Mouse (Mus musculus) stomach, postnatal 0 days (tissue): ENCODE measurements at regions not wholly inside any gene's neighbourhood (a gene's known extent, or its start where the extent isn't known, plus 50 kb on each side); places are given as distances from the start of the nearest gene placed in this dataset.

ENCODE experiments used
- ATAC-seq: fragments of 200-750 bp; cut with Nextera tagmentation; 2 replicates; pipeline ENCODE4 v1.8.0; 2017; ENCODE audit not compliant: low FRiP score, low TSS enrichment
- DNase-seq: peaks from one replicate; pipeline ENCODE4 v3.0.0-alpha.2; 2016; ENCODE audit warnings: low spot score
- H3K27ac ChIP-seq: fragments of 300-500 bp; sonication (generic); replicated peaks from 2 replicates; pipeline ENCODE4 v1.5.1; 2014; ENCODE audit warnings: mild to moderate bottlenecking, control low read depth
- H3K27me3 ChIP-seq: fragments of 300-500 bp; sonication (generic); 2 replicates; pipeline ENCODE4 v1.6.1; 2014; ENCODE audit warnings: low read length; ENCODE audit not compliant: control insufficient read depth, insufficient read depth
- H3K36me3 ChIP-seq: fragments of 300-500 bp; sonication (generic); 2 replicates; pipeline ENCODE4 v1.6.1; 2014; ENCODE audit warnings: low read length, mixed read lengths; ENCODE audit not compliant: control insufficient read depth, insufficient read depth
- H3K4me1 ChIP-seq: fragments of 300-500 bp; sonication (generic); replicated peaks from 2 replicates; pipeline ENCODE4 v1.6.1; 2014; ENCODE audit warnings: antibody characterized with exemption; ENCODE audit not compliant: control insufficient read depth, insufficient read depth
- H3K4me2 ChIP-seq: fragments of 300-500 bp; sonication (generic); replicated peaks from 2 replicates; pipeline ENCODE4 v1.6.1; 2014; ENCODE audit warnings: low read depth, mild to moderate bottlenecking, control low read depth, moderate library complexity
- H3K4me3 ChIP-seq: fragments of 300-500 bp; sonication (generic); 2 replicates; pipeline ENCODE4 v1.5.1; 2014; ENCODE audit warnings: low read depth, low read length, control low read depth
- H3K9ac ChIP-seq: fragments of 300-500 bp; sonication (generic); 2 replicates; pipeline ENCODE4 v1.6.1; 2014; ENCODE audit warnings: mild to moderate bottlenecking, low read length, control low read depth, mixed read lengths
- H3K9me3 ChIP-seq: fragments of 300-500 bp; sonication (generic); 2 replicates; pipeline ENCODE4 v1.6.1; 2016; ENCODE audit warnings: low read length; ENCODE audit not compliant: control insufficient read depth
- CTCF ChIP-seq: IDR thresholded peaks from 2 replicates; pipeline ENCODE4 v1.5.1; 2016; ENCODE audit warnings: antibody characterized with exemption, low read depth, mild to moderate bottlenecking, moderate library complexity
- EP300 ChIP-seq: optimal IDR thresholded peaks from 2 replicates; pipeline ENCODE3; 2016; ENCODE audit warnings: antibody characterized with exemption
- whole genome bisulfite sequencing: fragments of 180-500 bp; shearing (Covaris S2); extraction: QIAGEN DNeasy Blood & Tissue Kit; methylation state at CpG from one replicate; pipeline ENCODE4 v1.1.7; 2014; 5-methylcytosine and 5-hydroxymethylcytosine counted together

- H3K36me3 ChIP-seq: no peaks in the 10 kb centered on the region
- TF ChIP-seq EP300: no peak
- no peak for TF ChIP-seq CTCF
- no peak overlapping the region for H3K4me3 ChIP-seq
- ATAC-seq (no peak), DNase-seq (no peak)
- H3K4me1 ChIP-seq: no peaks in the 10 kb centered on the region
- H3K9ac ChIP-seq: no peak overlapping the region
- H3K9me3 ChIP-seq: no peaks in the 10 kb centered on the region
- H3K27ac ChIP-seq: no peak overlapping the region
- no peak overlapping the region; the same call in 1 of the 2 replicates for H3K4me2 ChIP-seq
- no peaks in the 10 kb centered on the region for H3K27me3 ChIP-seq
- 33% methylated on average over 19 of the region's 19 CpGs for whole genome bisulfite sequencing
These were observed 71.1 kb upstream of the Fndc3b start for GRCm38 (mm10) chr3:27782056-27782765.

- no peaks in the 10 kb centered on the region for H3K4me1 ChIP-seq
- no peaks in the 10 kb centered on the region for H3K9me3 ChIP-seq
- no peaks in the 10 kb centered on the region for H3K36me3 ChIP-seq
- no peak for ATAC-seq
- no peaks in the 10 kb centered on the region for H3K27me3 ChIP-seq
- no peak overlapping the region for H3K27ac ChIP-seq
- H3K9ac ChIP-seq: no peak overlapping the region
- 70% methylated on average over 7 of the region's 7 CpGs for WGBS
- TF ChIP-seq CTCF: no peak
- no peak for TF ChIP-seq EP300
- no peak overlapping the region for H3K4me2 ChIP-seq
- H3K4me3 ChIP-seq: no peak overlapping the region
- no peak for DNase-seq
These were observed 68.8 kb upstream of the Fndc3b start for GRCm38 (mm10) chr3:27779892-27780291.

GRCm38 (mm10) chr3:27777751-27778150 is 66.6 kb upstream of the Fndc3b start:
- H3K27me3 ChIP-seq: no peaks in the 10 kb centered on the region
- H3K27ac ChIP-seq: no peak overlapping the region
- H3K9me3 ChIP-seq: no peaks in the 10 kb centered on the region
- H3K4me1 ChIP-seq: no peaks in the 10 kb centered on the region
- no peak overlapping the region for H3K4me2 ChIP-seq
- H3K36me3 ChIP-seq: no peaks in the 10 kb centered on the region
- H3K4me3 ChIP-seq: no peak overlapping the region
- H3K9ac ChIP-seq: no peak overlapping the region
- ATAC-seq (peak; percentile 59; the same call in 1 of the 2 replicates), DNase-seq (no peak)
- TF ChIP-seq EP300 (no peak), CTCF (no peak)
- 78% methylated on average over 6 of the region's 6 CpGs for WGBS

- TF ChIP-seq CTCF (no peak), EP300 (no peak)
- Histone ChIP-seq H3K4me3 (no peak overlapping the region), H3K9me3 (no peaks in the 10 kb centered on the region), H3K4me1 (no peaks in the 10 kb centered on the region), H3K4me2 (no peak overlapping the region), H3K27me3 (no peaks in the 10 kb centered on the region), H3K9ac (no peak overlapping the region), H3K27ac (no peak overlapping the region), H3K36me3 (no peaks in the 10 kb centered on the region)
- DNase-seq (no peak), ATAC-seq (no peak)
- WGBS: 90% methylated on average over 3 of the region's 3 CpGs
These were observed 62.1 kb upstream of the Fndc3b start for GRCm38 (mm10) chr3:27773176-27773575.

- TF ChIP-seq EP300: no peak
- TF ChIP-seq CTCF: no peak
- no peaks in the 10 kb centered on the region for H3K27me3 ChIP-seq
- H3K9me3 ChIP-seq: no peaks in the 10 kb centered on the region
- 84% methylated on average over 5 of the region's 5 CpGs for WGBS
- H3K4me3 ChIP-seq: no peak overlapping the region
- ATAC-seq (no peak), DNase-seq (no peak)
- H3K4me1 ChIP-seq: no peaks in the 10 kb centered on the region
- H3K36me3 ChIP-seq: no peaks in the 10 kb centered on the region
- no peak overlapping the region for H3K27ac ChIP-seq
- H3K4me2 ChIP-seq: no peak overlapping the region
- no peak overlapping the region for H3K9ac ChIP-seq
These were observed 58.3 kb upstream of the Fndc3b start for GRCm38 (mm10) chr3:27769438-27769837.

- Histone ChIP-seq H3K9ac (no peak overlapping the region), H3K27ac (no peak overlapping the region), H3K4me1 (no peaks in the 10 kb centered on the region), H3K4me3 (no peak overlapping the region), H3K27me3 (no peaks in the 10 kb centered on the region), H3K36me3 (no peaks in the 10 kb centered on the region), H3K9me3 (no peaks in the 10 kb centered on the region), H3K4me2 (no peak overlapping the region)
- DNase-seq (no peak), ATAC-seq (no peak)
- TF ChIP-seq EP300 (no peak), CTCF (no peak)
- 64% methylated on average over 8 of the region's 8 CpGs for WGBS
These were observed 56.1 kb upstream of the Fndc3b start for GRCm38 (mm10) chr3:27767188-27767587.
